Mouse (Mus musculus) lung, embryonic 15.5 days (tissue): ENCODE data around the gene Nlrp3. TPM values are rescaled to one million over a fixed set of nuclear protein-coding genes. Genes with fewer than 3 reads are reported as not detected.
A peak's percentile ranks its signal among the peaks of the same experiment; 100 is the strongest.
"Not testable (repeated sequence)": the region's sequence is repeated elsewhere in the genome, so short reads cannot be mapped to it uniquely, and the experiment has no call there.

ENCODE experiments used
- ATAC-seq: fragments of 200-750 bp; cut with Nextera tagmentation; 2 replicates; pipeline ENCODE4 v1.8.0; 2017; ENCODE audit warnings: moderate number of reproducible peaks, borderline replicate concordance; ENCODE audit not compliant: low FRiP score, low TSS enrichment; ENCODE audit errors: extremely low read depth
- H3K27ac ChIP-seq: fragments of 300-500 bp; sonication (generic); 2 replicates; pipeline ENCODE4 v1.5.1; 2015; ENCODE audit warnings: moderate library complexity, mild to moderate bottlenecking, inconsistent platforms
- H3K27me3 ChIP-seq: fragments of 300-500 bp; sonication (generic); 2 replicates; pipeline ENCODE4 v1.6.1; 2015; ENCODE audit warnings: inconsistent platforms
- H3K36me3 ChIP-seq: fragments of 300-500 bp; sonication (generic); 2 replicates; pipeline ENCODE4 v1.6.1; 2015; ENCODE audit warnings: inconsistent platforms
- H3K4me1 ChIP-seq: fragments of 300-500 bp; sonication (generic); 2 replicates; pipeline ENCODE4 v1.6.1; 2015; ENCODE audit warnings: inconsistent platforms
- H3K4me2 ChIP-seq: fragments of 300-500 bp; sonication (generic); 2 replicates; pipeline ENCODE4 v1.6.1; 2015; ENCODE audit warnings: inconsistent platforms, mild to moderate bottlenecking, moderate library complexity
- H3K4me3 ChIP-seq: fragments of 300-500 bp; sonication (generic); 2 replicates; pipeline ENCODE4 v1.5.1; 2015; ENCODE audit warnings: mild to moderate bottlenecking, inconsistent platforms
- H3K9ac ChIP-seq: fragments of 300-500 bp; sonication (generic); 2 replicates; pipeline ENCODE4 v1.6.1; 2015; ENCODE audit warnings: inconsistent platforms
- H3K9me3 ChIP-seq: fragments of 300-500 bp; sonication (generic); 2 replicates; pipeline ENCODE4 v1.6.1; 2016; ENCODE audit warnings: inconsistent platforms
- WGBS: fragments of 180-500 bp; shearing (Covaris S2); methylation state at CpG from one replicate; pipeline ENCODE4 v1.1.7; 2015; 5-methylcytosine and 5-hydroxymethylcytosine counted together
- polyA plus RNA-seq: library from polyadenylated mRNA; unstranded; fragments of >200 nt; fragmentation: Nextera tagmentation; extraction: Ambion mirVana; gene quantifications from 2 replicates; pipeline ENCODE4 v1.2.1, GENCODE M21; 2015

Nlrp3 gene
- polyA plus RNA-seq, 1 experiment from 2014 or later: 0.24 TPM

- Histone ChIP-seq H3K27me3 (no peaks in the 10 kb centered on the region), H3K9ac (no peak overlapping the region), H3K36me3 (no peaks in the 10 kb centered on the region), H3K4me3 (no peak overlapping the region), H3K27ac (no peak overlapping the region), H3K4me2 (peak overlapping the region; percentile 37), H3K9me3 (no peaks in the 10 kb centered on the region), H3K4me1 (peaks cover 14% of the 10 kb centered on the region)
- WGBS: 18% methylated on average over 11 of the region's 11 CpGs
- ATAC-seq: peak; percentile 52; the same call in 1 of the 2 replicates
Measured at GRCm38 (mm10) chr11:59538387-59538786, 3.0 kb upstream of the Nlrp3 start.

- peaks cover 14% of the 10 kb centered on the region for H3K4me1 ChIP-seq
- H3K27me3 ChIP-seq: no peaks in the 10 kb centered on the region
- H3K9ac ChIP-seq: no peak overlapping the region
- H3K4me3 ChIP-seq: no peak overlapping the region
- no peak overlapping the region for H3K4me2 ChIP-seq
- no peak for ATAC-seq
- H3K36me3 ChIP-seq: no peaks in the 10 kb centered on the region
- WGBS: 72% methylated on average over 3 of the region's 3 CpGs
- no peaks in the 10 kb centered on the region for H3K9me3 ChIP-seq
- H3K27ac ChIP-seq: no peak overlapping the region
Measured at GRCm38 (mm10) chr11:59540123-59540522, 1.2 kb upstream of the Nlrp3 start.

GRCm38 (mm10) chr11:59542442-59542841, 1.1 kb downstream of the Nlrp3 start:
- Histone ChIP-seq H3K9ac (no peak overlapping the region), H3K4me2 (no peak overlapping the region), H3K4me3 (no peak overlapping the region), H3K9me3 (no peaks in the 10 kb centered on the region), H3K27ac (no peak overlapping the region), H3K4me1 (peaks cover 13% of the 10 kb centered on the region), H3K36me3 (no peaks in the 10 kb centered on the region), H3K27me3 (no peaks in the 10 kb centered on the region; the same call in 1 of the 2 replicates)
- 74% methylated on average over 6 of the region's 6 CpGs for WGBS
- no peak for ATAC-seq

GRCm38 (mm10) chr11:59543376-59543775, 2.0 kb downstream of the Nlrp3 start:
- Histone ChIP-seq H3K36me3 (no peaks in the 10 kb centered on the region), H3K9ac (no peak overlapping the region), H3K9me3 (no peaks in the 10 kb centered on the region), H3K27me3 (no peaks in the 10 kb centered on the region; the same call in 1 of the 2 replicates), H3K4me1 (peaks cover 5% of the 10 kb centered on the region), H3K4me2 (no peak overlapping the region), H3K4me3 (no peak overlapping the region), H3K27ac (no peak overlapping the region)
- ATAC-seq: no peak
- 70% methylated on average over 3 of the region's 3 CpGs for WGBS

GRCm38 (mm10) chr11:59544005-59544404, 2.6 kb downstream of the Nlrp3 start:
- Histone ChIP-seq H3K9me3 (no peaks in the 10 kb centered on the region), H3K9ac (no peak overlapping the region), H3K4me1 (no peaks in the 10 kb centered on the region), H3K27ac (no peak overlapping the region), H3K36me3 (no peaks in the 10 kb centered on the region), H3K27me3 (no peaks in the 10 kb centered on the region; the same call in 1 of the 2 replicates), H3K4me2 (no peak overlapping the region), H3K4me3 (no peak overlapping the region)
- ATAC-seq: no peak
- 74% methylated on average over 9 of the region's 9 CpGs for WGBS

- Histone ChIP-seq H3K9ac (no peak overlapping the region), H3K4me1 (no peaks in the 10 kb centered on the region), H3K27ac (no peak overlapping the region), H3K9me3 (no peaks in the 10 kb centered on the region), H3K4me2 (no peak overlapping the region), H3K36me3 (no peaks in the 10 kb centered on the region), H3K27me3 (no peaks in the 10 kb centered on the region), H3K4me3 (no peak overlapping the region)
- WGBS: 93% methylated on average over 11 of the region's 11 CpGs
- ATAC-seq: no peak
Measured at GRCm38 (mm10) chr11:59554127-59554526, 12.8 kb downstream of the Nlrp3 start.

- Histone ChIP-seq H3K27me3 (no peaks in the 10 kb centered on the region), H3K36me3 (no peaks in the 10 kb centered on the region), H3K9me3 (no peaks in the 10 kb centered on the region), H3K4me3 (no peak overlapping the region), H3K4me2 (no peak overlapping the region), H3K27ac (no peak overlapping the region), H3K4me1 (no peaks in the 10 kb centered on the region), H3K9ac (no peak overlapping the region)
- no peak for ATAC-seq
- WGBS: 77% methylated on average over 8 of the region's 8 CpGs
Measured at GRCm38 (mm10) chr11:59554535-59554934, 13.2 kb downstream of the Nlrp3 start.

GRCm38 (mm10) chr11:59560906-59561305, 19.5 kb downstream of the Nlrp3 start:
- 60% methylated on average over 3 of the region's 3 CpGs for WGBS
- Histone ChIP-seq H3K9ac (no peak overlapping the region), H3K9me3 (no peaks in the 10 kb centered on the region), H3K36me3 (no peaks in the 10 kb centered on the region), H3K27me3 (no peaks in the 10 kb centered on the region), H3K27ac (no peak overlapping the region), H3K4me1 (no peaks in the 10 kb centered on the region), H3K4me3 (no peak overlapping the region), H3K4me2 (no peak overlapping the region)
- ATAC-seq: no peak

GRCm38 (mm10) chr11:59562336-59562735, 21.0 kb downstream of the Nlrp3 start:
- Histone ChIP-seq H3K9ac (no peak overlapping the region), H3K27ac (no peak overlapping the region), H3K9me3 (no peaks in the 10 kb centered on the region), H3K4me1 (no peaks in the 10 kb centered on the region), H3K27me3 (no peaks in the 10 kb centered on the region), H3K4me3 (no peak overlapping the region), H3K4me2 (no peak overlapping the region), H3K36me3 (no peaks in the 10 kb centered on the region)
- ATAC-seq: no peak
- WGBS: 89% methylated on average over 4 of the region's 4 CpGs

GRCm38 (mm10) chr11:59562837-59563236, 21.5 kb downstream of the Nlrp3 start:
- no peak overlapping the region for H3K4me3 ChIP-seq
- WGBS: 76% methylated on average over 9 of the region's 9 CpGs
- H3K36me3 ChIP-seq: no peaks in the 10 kb centered on the region
- no peak overlapping the region for H3K27ac ChIP-seq
- no peak overlapping the region for H3K9ac ChIP-seq
- H3K4me2 ChIP-seq: no peak overlapping the region
- H3K9me3 ChIP-seq: no peaks in the 10 kb centered on the region
- H3K27me3 ChIP-seq: no peaks in the 10 kb centered on the region
- no peaks in the 10 kb centered on the region for H3K4me1 ChIP-seq
- no peak for ATAC-seq

GRCm38 (mm10) chr11:59569306-59569705, 27.9 kb downstream of the Nlrp3 start:
- Histone ChIP-seq H3K9ac (no peak overlapping the region), H3K9me3 (no peaks in the 10 kb centered on the region), H3K4me2 (no peak overlapping the region), H3K36me3 (no peaks in the 10 kb centered on the region), H3K4me1 (no peaks in the 10 kb centered on the region), H3K27ac (no peak overlapping the region), H3K27me3 (peaks cover 17% of the 10 kb centered on the region), H3K4me3 (no peak overlapping the region)
- WGBS: 53% methylated on average over 3 of the region's 3 CpGs
- no peak for ATAC-seq

GRCm38 (mm10) chr11:59575726-59576125, 34.4 kb downstream of the Nlrp3 start:
- H3K4me1 ChIP-seq: no peaks in the 10 kb centered on the region
- no peaks in the 10 kb centered on the region for H3K9me3 ChIP-seq
- no peak for ATAC-seq
- H3K36me3 ChIP-seq: no peaks in the 10 kb centered on the region
- peaks cover 19% of the 10 kb centered on the region for H3K27me3 ChIP-seq
- H3K4me3 ChIP-seq: no peak overlapping the region
- H3K27ac ChIP-seq: no peak overlapping the region
- H3K9ac ChIP-seq: no peak overlapping the region
- WGBS: 44% methylated on average over 9 of the region's 9 CpGs
- H3K4me2 ChIP-seq: no peak overlapping the region

GRCm38 (mm10) chr11:59576135-59576534, 34.8 kb downstream of the Nlrp3 start, which contains the start of gene Olfr222:
Gene Olfr222 (minus strand): TSS chr11:59576235.
- not testable (repeated sequence) for H3K36me3 ChIP-seq, H3K4me2 ChIP-seq, ATAC-seq, H3K4me3 ChIP-seq, H3K27ac ChIP-seq, H3K9me3 ChIP-seq, H3K9ac ChIP-seq, H3K4me1 ChIP-seq
- H3K27me3 ChIP-seq: peaks cover 16% of the 10 kb centered on the region
